Mouse (Mus musculus): ENCODE results near the gene 1700025C18Rik.

GRCm38 (mm10) chr2:165061638-165062433 is 28.7 kb downstream of the 1700025C18Rik start:
- TF ChIP-seq CTCF (IDR thresholded peaks at IDR 0.05; ENCODE audit: low read depth, low read length) (no peak), POLR2A (IDR thresholded peaks at IDR 0.05; ENCODE audit: extremely low read depth, insufficient read depth, low read length) (no peak)

Data from liver, adult 2 months (tissue).